ENCODE assay signal across 24 mouse cellular contexts in the genomic region with DNA sequence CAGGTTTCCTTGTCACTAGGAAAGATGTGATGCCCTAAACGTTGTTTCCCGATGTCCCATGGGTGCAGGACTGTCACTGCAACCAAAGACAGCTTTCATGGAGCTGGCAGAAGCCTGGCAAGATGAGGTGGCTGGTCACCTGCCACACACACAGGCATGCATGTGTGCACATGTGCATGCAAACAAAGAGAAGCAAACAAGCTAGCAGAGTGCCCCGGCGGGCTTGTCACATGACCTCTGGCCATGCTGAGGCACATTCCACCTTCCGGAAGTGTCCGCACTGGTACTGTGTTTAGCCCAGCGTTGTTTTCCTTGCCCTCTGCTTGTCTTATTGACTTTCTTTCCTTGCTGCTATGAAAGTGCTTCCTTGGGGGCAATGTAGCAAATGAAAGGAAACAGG.
"Had no signal": no experiment of that assay in that cellular context is flagged by ENCODE, and none has a peak within 500 bp of the region (broad histone marks: within the 10 kb centered on the region; RNA-seq: fewer than 3 reads in every experiment).

No protein-coding gene starts in this region.

- H3K4me3 ChIP-seq: heart, adult 2 months; heart, embryonic 13.5 days; heart, embryonic 15.5 days; hindbrain, embryonic 12.5 days; hindbrain, embryonic 15.5 days; kidney, embryonic 15.5 days; limb, embryonic 10.5 days; limb, embryonic 12.5 days had no signal

- DNase-seq: forebrain, postnatal 0 days; gastrocnemius, postnatal 14 days; heart, adult 2 months; heart, postnatal 14 days; heart, postnatal 36 days; kidney, adult 11 months; kidney, adult 2 months; kidney, adult 9 months; kidney, postnatal 14 days; kidney, postnatal 36 days; layer of hippocampus, adult 9-11 months; layer of hippocampus, postnatal 36 days; liver had no signal

- H3K9me3 ChIP-seq: heart, embryonic 13.5 days; heart, embryonic 15.5 days; hindbrain, embryonic 12.5 days; hindbrain, embryonic 15.5 days; kidney, embryonic 15.5 days; limb, embryonic 10.5 days; limb, embryonic 12.5 days had no signal

- H3K4me1 ChIP-seq: limb, embryonic 12.5 days had no signal

- H3K27ac ChIP-seq: heart, adult 2 months; heart, embryonic 15.5 days; hindbrain, embryonic 15.5 days; hindbrain, postnatal 0 days; kidney, embryonic 15.5 days; kidney, postnatal 0 days; limb, embryonic 10.5 days; limb, embryonic 12.5 days had no signal

- H3K9ac ChIP-seq: forebrain, postnatal 0 days; heart, embryonic 13.5 days; heart, embryonic 15.5 days; hindbrain, embryonic 12.5 days; hindbrain, embryonic 15.5 days; kidney, embryonic 15.5 days; limb, embryonic 12.5 days had no signal

- H3K4me2 ChIP-seq: heart, embryonic 11.5 days; heart, embryonic 13.5 days; heart, embryonic 15.5 days; hindbrain, embryonic 12.5 days; hindbrain, embryonic 15.5 days; kidney, embryonic 15.5 days; limb, embryonic 12.5 days had no signal

- ATAC-seq: forebrain, postnatal 0 days; hindbrain, postnatal 0 days; intestine, embryonic 16.5 days had no signal

- H3K27me3 ChIP-seq: heart, embryonic 13.5 days; heart, embryonic 15.5 days; hindbrain, embryonic 12.5 days; hindbrain, embryonic 15.5 days; kidney, embryonic 15.5 days; limb, embryonic 12.5 days had no signal
